Mouse (Mus musculus): Measurements from ENCODE around the gene Chil5. TPM values are rescaled to one million over a fixed set of nuclear protein-coding genes. Genes with fewer than 3 reads are reported as not detected.

Chil5 gene
- 5.0 TPM for polyA plus RNA-seq (2017; shearing (Covaris generic))

GRCm38 (mm10) chr3:106032781-106033180, at the start of gene Chil5:
Chil5 (minus strand) TSS chr3:106032814.

GRCm38 (mm10) chr3:106014546-106014945, 18.1 kb downstream of the Chil5 start, which contains the start of gene Pifo:
Pifo (minus strand) TSS chr3:106014646.

GRCm38 (mm10) chr3:105973411-105973810, 59.2 kb downstream of the Chil5 start, which contains the start of gene Ovgp1:
Ovgp1 (plus strand) TSS chr3:105973711.

Other genes with a start within 250 kb of the Chil5 start
- 181 TPM for gene Rap1a, start 231.5 kb downstream of the Chil5 start, polyA plus RNA-seq (2017; shearing (Covaris generic))
- not detected for gene Adora3, start 162.0 kb downstream of the Chil5 start, polyA plus RNA-seq (2017; shearing (Covaris generic))
- not detected for gene Tmigd3, start 161.9 kb downstream of the Chil5 start, polyA plus RNA-seq (2017; shearing (Covaris generic))
- gene I830077J02Rik, start 100.2 kb downstream of the Chil5 start, polyA plus RNA-seq (2017; shearing (Covaris generic)): 0.42 TPM
- 67.8 TPM for gene Wdr77, start 73.4 kb downstream of the Chil5 start, polyA plus RNA-seq (2017; shearing (Covaris generic))
- 262 TPM for gene Atp5f1, start 72.7 kb downstream of the Chil5 start, polyA plus RNA-seq (2017; shearing (Covaris generic))
- gene Ovgp1, start 59.1 kb downstream of the Chil5 start, polyA plus RNA-seq (2017; shearing (Covaris generic)): 16.2 TPM
- 3.4 TPM for gene Pifo, start 18.2 kb downstream of the Chil5 start, polyA plus RNA-seq (2017; shearing (Covaris generic))
- gene Chia1, start 80.4 kb upstream of the Chil5 start, polyA plus RNA-seq (2017; shearing (Covaris generic)): not detected
- not detected for gene Chil3, start 134.8 kb upstream of the Chil5 start, polyA plus RNA-seq (2017; shearing (Covaris generic))
- gene Chil4, start 186.7 kb upstream of the Chil5 start, polyA plus RNA-seq (2017; shearing (Covaris generic)): not detected